Mouse (Mus musculus): Measurements from ENCODE around the gene Cpm. TPM values are rescaled to one million over a fixed set of nuclear protein-coding genes. Genes with fewer than 3 reads are reported as not detected.

Gene Cpm
- polyA plus RNA-seq, 1 experiment, result not detected

DNA sequence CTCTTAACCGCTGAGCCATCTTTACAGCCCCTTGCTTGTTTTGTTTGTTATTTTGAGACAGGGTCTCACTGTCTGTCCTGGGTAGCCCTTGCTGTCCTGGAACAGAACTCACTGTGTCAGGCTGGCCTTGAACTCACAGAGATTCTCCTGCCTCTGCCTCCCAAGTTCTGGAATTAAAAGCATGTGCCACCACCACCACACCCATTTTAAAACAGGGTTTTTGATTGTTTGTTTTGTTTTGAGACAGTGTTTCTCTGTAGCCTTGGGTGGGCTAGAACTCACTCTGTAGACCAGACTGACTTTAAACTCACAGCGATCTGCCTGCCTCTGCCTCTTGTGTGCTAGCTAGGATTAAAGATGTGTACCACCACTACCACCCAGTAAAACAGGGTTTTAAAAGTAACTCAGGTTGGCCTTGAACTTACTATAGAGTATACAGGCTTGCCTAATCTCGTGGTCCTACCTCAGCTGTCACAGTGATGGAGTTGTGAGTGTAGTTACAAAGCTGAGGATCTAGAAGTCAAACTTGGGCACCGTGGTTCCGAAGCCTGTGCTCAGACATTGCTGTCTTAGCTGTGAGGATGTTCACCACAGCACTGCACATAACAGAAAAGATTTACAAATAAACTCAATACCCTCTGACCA is 4.4 kb downstream of the Cpm start:
- no peak for TF ChIP-seq GATA1 (IDR thresholded peaks at IDR 0.05; ENCODE audit: low read length)

DNA sequence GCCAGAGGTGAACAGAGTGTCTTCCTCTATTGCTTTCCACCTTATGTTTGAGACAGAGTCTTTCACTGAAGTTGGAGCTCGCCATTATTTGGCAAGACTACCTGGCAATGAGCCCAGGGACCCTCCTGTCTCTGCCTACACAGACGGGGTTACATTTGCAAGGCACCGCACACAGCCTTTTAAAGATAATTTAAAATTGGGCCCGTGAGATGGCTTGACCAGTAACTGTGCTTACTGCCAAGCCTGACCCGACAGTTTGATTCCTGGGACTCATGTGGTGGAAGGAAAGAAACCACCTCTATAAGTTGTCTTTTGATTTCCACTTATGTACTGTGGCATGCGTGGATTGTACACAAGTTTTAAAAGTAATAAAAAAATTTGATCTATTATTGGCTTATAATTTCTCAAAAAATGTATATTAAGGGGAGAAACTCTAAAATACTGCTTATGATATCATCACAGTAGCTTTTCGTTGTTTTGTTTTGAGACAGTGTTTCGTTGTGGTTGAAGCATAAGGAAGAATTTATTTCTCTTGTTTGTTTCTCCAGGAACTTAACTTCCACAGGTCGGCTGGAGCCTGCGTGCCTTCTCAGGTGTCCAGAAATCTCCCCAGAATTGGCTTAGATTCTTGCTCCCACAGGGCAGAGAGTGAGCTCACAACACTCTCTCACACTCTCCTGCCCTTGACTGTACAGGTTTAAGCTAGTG is 5.2 kb downstream of the Cpm start:
- no peak for TF ChIP-seq GATA1 (IDR thresholded peaks at IDR 0.05; ENCODE audit: low read length)

- no peak for TF ChIP-seq GATA1 (IDR thresholded peaks at IDR 0.05; ENCODE audit: low read length)
Measured at GRCm38 (mm10) chr10:117635078-117635771, 5.9 kb downstream of the Cpm start.

GRCm38 (mm10) chr10:117635823-117636589 is 6.7 kb downstream of the Cpm start:
- no peak for TF ChIP-seq GATA1 (IDR thresholded peaks at IDR 0.05; ENCODE audit: low read length)

DNA sequence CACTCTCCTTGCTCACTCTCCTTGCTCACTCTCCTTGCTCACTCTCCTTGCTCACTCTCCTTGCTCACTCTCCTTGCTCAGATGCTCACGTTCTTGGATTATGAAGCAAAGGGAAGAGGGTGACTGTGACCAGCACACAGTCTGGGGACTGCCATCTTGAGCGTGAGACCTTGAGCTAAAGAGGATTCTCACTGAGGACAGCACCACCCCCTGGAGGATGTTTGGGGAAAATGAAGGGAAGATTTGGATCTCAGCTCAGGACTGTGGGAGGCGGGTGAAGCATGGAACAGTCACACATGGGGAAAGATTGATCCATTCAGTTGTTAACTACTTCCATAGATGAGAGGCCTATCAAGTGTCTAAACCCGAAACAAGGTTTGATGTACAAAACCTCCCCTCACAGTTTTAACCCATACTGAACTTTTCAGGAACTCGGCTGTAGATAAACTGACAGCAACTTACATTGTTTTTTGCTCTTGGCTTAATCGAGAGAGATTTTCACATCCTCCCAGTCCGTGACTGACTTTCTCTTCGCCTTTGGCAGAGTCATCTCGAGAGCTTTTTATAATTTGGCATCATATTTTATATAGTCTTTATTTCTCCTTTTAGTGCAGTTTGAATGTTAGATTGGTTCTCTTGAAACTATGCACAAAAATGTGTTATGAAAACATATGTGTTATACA is 7.9 kb downstream of the Cpm start:
- no peak for TF ChIP-seq GATA1 (IDR thresholded peaks at IDR 0.05; ENCODE audit: low read length)

DNA sequence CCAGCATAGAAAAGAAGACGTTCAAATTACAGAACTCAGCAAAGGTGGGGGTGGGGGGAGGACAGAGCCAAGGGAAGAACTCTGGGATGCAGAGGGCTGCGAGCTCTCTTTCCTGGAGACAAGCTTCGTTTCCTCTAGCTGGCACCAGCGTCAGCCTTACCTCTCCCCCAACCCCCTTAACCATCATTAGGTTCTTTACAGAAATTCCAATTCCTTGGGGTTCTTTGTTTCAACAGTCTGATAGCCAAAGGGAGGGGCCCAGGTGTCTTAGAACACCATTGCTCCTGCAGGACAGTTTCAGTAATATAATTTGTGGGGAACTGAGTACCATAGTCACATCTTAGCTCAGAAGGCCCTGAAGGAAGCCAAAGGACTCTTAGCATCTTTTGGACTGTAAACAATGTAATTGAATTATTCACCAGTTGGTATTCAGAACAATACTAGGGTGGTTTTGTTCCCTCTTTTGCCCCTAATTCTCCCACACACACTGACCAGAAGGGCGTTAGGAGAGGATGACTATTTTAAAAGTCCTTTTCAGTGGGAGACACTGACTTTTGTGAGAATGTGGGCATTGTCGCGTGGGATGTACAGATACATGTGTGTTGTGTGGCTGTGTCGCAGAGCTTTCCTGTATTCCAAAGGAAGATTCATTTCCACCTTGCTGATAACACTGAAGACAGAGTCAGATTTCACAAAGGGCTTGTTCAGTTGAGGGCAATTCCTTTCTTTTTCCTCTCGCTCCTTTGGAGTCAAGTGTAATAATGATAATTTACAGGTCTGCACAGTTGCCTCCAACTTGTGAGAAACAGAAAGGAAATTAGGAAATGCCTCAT is 8.7 kb downstream of the Cpm start:
- TF ChIP-seq GATA1 (IDR thresholded peaks at IDR 0.05; ENCODE audit: low read length), result no peak

GRCm38 (mm10) chr10:117638578-117639220 is 9.4 kb downstream of the Cpm start:
- TF ChIP-seq GATA1 (IDR thresholded peaks at IDR 0.05; ENCODE audit: low read length), result no peak

GRCm38 (mm10) chr10:117639221-117639599 is 9.9 kb downstream of the Cpm start:
- no peak for TF ChIP-seq GATA1 (IDR thresholded peaks at IDR 0.05; ENCODE audit: low read length)

DNA sequence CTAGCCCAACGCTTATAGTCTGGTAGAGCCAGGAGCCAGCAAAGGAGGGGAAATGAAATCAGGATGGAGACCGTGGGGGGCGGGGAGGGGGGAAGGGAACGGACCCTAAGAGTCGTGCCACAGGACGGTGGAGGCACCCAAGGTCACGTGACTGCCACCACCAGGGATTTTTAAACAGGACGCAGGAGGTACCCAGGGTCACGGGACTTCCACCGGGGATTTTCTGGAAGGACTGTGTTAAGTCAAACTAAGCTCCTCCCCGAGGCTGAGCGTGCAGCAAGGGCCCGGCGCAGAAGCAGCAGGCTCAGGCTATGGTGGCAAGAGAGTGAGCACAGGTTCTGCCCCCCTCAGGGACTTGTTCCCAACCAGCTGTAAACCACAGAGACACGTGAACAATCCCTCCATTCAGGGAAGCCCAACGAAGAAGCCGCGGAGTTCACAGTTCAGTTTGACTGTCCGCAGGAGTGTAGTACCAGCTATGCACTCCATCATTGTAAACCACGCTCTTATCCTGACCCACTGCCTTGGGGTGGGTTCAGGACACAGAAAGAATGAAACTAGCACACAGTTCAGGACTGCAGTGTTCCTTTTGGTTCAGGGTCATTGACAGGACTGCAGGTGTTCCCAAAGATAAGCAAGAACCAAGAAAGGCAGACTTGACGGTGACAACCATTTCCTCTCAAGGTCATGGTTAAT is 10.7 kb downstream of the Cpm start:
- no peak for TF ChIP-seq GATA1 (IDR thresholded peaks at IDR 0.05; ENCODE audit: low read length)

DNA sequence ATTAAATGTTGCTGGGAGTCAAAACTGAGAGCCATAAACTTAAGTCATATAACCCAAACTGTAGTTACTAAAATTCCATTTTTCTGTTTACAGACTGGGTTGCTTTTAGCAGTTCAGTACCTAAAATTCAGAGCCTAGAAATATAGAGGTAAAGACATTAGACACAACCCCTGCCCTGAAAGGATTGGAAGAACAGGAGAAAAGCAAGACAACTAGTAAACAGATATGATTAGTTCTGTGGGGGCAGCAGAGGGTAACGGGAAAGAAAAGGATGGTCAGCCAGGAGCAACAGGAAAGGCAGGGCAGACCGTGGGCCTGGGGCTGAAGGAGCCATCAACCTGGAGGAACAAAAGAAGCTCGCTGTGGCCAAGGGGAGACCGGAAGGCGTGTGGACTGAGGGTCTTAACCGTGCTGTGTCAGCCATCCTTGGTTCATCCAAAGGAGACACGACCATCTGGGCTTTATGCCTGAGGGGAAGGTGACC is 11.3 kb downstream of the Cpm start:
- TF ChIP-seq GATA1 (IDR thresholded peaks at IDR 0.05; ENCODE audit: low read length), result no peak

- no peak for TF ChIP-seq GATA1 (IDR thresholded peaks at IDR 0.05; ENCODE audit: low read length)
Measured at GRCm38 (mm10) chr10:117641400-117642200, 12.3 kb downstream of the Cpm start.

- TF ChIP-seq GATA1 (IDR thresholded peaks at IDR 0.05; ENCODE audit: low read length), result no peak
Measured at GRCm38 (mm10) chr10:117642201-117642450, 12.8 kb downstream of the Cpm start.

All from G1E-ER4 (cell line).